Mouse (Mus musculus) heart, postnatal 36 days (tissue): Measurements from ENCODE around the gene Flt3. TPM values are rescaled to one million over a fixed set of nuclear protein-coding genes. Genes with fewer than 3 reads are reported as not detected.

Experiments used
- DNase-seq, 2 experiments: peaks; one replicate each; pipeline ENCODE4 v3.0.0; 2021 to 2022
- intact Hi-C: fragments of 180-260 bp; cut with DNase I; formaldehyde crosslinking; loops from one replicate; pipeline ENCODE4 v1.15.1; 2025
- total RNA-seq, 2 experiments: library from RNA; stranded (reverse); gene quantifications; 2 replicates each; pipeline ENCODE4 v1.2.3; 2021

Flt3 gene
- total RNA-seq, 2 experiments from 2014 or later: 0.08 to 0.16 TPM

- intact Hi-C loops: no loop called here
- DNase-seq: no peak
These were observed 83.0 kb downstream of the Flt3 start for GRCm38 (mm10) chr5:147317321-147317720.

GRCm38 (mm10) chr5:147315432-147316075 lies 84.7 kb downstream of the Flt3 start:
- intact Hi-C loops: no loop called here

GRCm38 (mm10) chr5:147314646-147315431 lies 85.5 kb downstream of the Flt3 start:
- intact Hi-C loops: no loop called here
- no peak for DNase-seq

More at GRCm38 (mm10) chr5:147315432-147316075, 84.7 kb downstream of the Flt3 start:
- no peak for DNase-seq

GRCm38 (mm10) chr5:147312830-147313685 lies 87.2 kb downstream of the Flt3 start:
- no peak for DNase-seq
- intact Hi-C loops: no loop called here

GRCm38 (mm10) chr5:147309786-147310185 lies 90.5 kb downstream of the Flt3 start:
- DNase-seq: no peak
- intact Hi-C loops: no loop called here

- intact Hi-C loops: no loop called here
These were observed 91.8 kb downstream of the Flt3 start for GRCm38 (mm10) chr5:147308451-147308850.

GRCm38 (mm10) chr5:147307398-147307785 lies 92.9 kb downstream of the Flt3 start:
- intact Hi-C loops: no loop called here
- DNase-seq: no peak

More at GRCm38 (mm10) chr5:147308451-147308850, 91.8 kb downstream of the Flt3 start:
- no peak for DNase-seq

GRCm38 (mm10) chr5:147306638-147307397 lies 93.5 kb downstream of the Flt3 start, which contains the start of gene Cdx2:
Gene Cdx2 (minus strand): TSS chr5:147307270.
- no peak for DNase-seq
- intact Hi-C loops: no loop called here

- intact Hi-C loops: no loop called here
- no peak for DNase-seq
These were observed 94.2 kb downstream of the Flt3 start for GRCm38 (mm10) chr5:147305856-147306637.

GRCm38 (mm10) chr5:147305166-147305565 lies 95.1 kb downstream of the Flt3 start:
- DNase-seq: no peak
- intact Hi-C loops: no loop called here

GRCm38 (mm10) chr5:147304276-147305155 lies 95.8 kb downstream of the Flt3 start:
- no peak for DNase-seq
- intact Hi-C loops: no loop called here

GRCm38 (mm10) chr5:147302746-147303400 lies 97.4 kb downstream of the Flt3 start:
- DNase-seq: no peak
- intact Hi-C loops: no loop called here

- intact Hi-C loops: no loop called here
- DNase-seq: no peak
These were observed 98.1 kb downstream of the Flt3 start for GRCm38 (mm10) chr5:147302141-147302540.

GRCm38 (mm10) chr5:147301781-147302070 lies 98.6 kb downstream of the Flt3 start:
- intact Hi-C loops: no loop called here
- no peak for DNase-seq

- DNase-seq: no peak
These were observed 99.1 kb downstream of the Flt3 start for GRCm38 (mm10) chr5:147300917-147301780.

GRCm38 (mm10) chr5:147300001-147300363 lies 100.3 kb downstream of the Flt3 start:
- intact Hi-C loops: no loop called here

More at GRCm38 (mm10) chr5:147300917-147301780, 99.1 kb downstream of the Flt3 start:
- intact Hi-C loops: no loop called here

More at GRCm38 (mm10) chr5:147300001-147300363, 100.3 kb downstream of the Flt3 start:
- no peak for DNase-seq
